Mouse (Mus musculus) CH12.LX (cell line): ENCODE results near the gene Ing4.
A peak's percentile ranks its signal among the peaks of the same experiment; 100 is the strongest.

Experiments
- CTCF ChIP-seq, 2 experiments: IDR thresholded peaks in 1 of 2; conservative IDR thresholded peaks in 1 of 2; 2 replicates each; pipeline ENCODE4 v1.5.1; 2011 to 2012; ENCODE audit warnings: low read depth in 2 of 2, low read length in 2 of 2, improper control_type of control experiment in 1 of 2, inconsistent platforms in 1 of 2, mild to moderate bottlenecking in 1 of 2, moderate library complexity in 1 of 2
- EP300 ChIP-seq: IDR thresholded peaks from 2 replicates; pipeline ENCODE4 v1.6.1; 2011; ENCODE audit warnings: low read length, improper control_type of control experiment
- JUN ChIP-seq: IDR thresholded peaks from 2 replicates; pipeline ENCODE4 v1.6.1; 2011; ENCODE audit warnings: low read depth, mild to moderate bottlenecking, low read length, improper control_type of control experiment, moderate library complexity; ENCODE audit not compliant: insufficient read depth
- JUND ChIP-seq: conservative IDR thresholded peaks from 2 replicates; pipeline ENCODE4 v1.6.1; 2011; ENCODE audit warnings: low read depth, low read length, improper control_type of control experiment
- MAX ChIP-seq: IDR thresholded peaks from 2 replicates; pipeline ENCODE4 v1.6.1; 2011; ENCODE audit warnings: low read length, improper control_type of control experiment
- POLR2A ChIP-seq: IDR thresholded peaks from 2 replicates; pipeline ENCODE4 v1.6.1; 2011; ENCODE audit warnings: low read depth, mild to moderate bottlenecking, improper control_type of control experiment, low read length
- SIN3A ChIP-seq: IDR thresholded peaks from 2 replicates; pipeline ENCODE4 v1.6.1; 2012; ENCODE audit warnings: low read length, improper control_type of control experiment, inconsistent platforms
- USF1 ChIP-seq: IDR thresholded peaks from 2 replicates; pipeline ENCODE4 v1.6.1; 2014; ENCODE audit warnings: low read depth, mild to moderate bottlenecking, inconsistent platforms, low read length, improper control_type of control experiment

DNA sequence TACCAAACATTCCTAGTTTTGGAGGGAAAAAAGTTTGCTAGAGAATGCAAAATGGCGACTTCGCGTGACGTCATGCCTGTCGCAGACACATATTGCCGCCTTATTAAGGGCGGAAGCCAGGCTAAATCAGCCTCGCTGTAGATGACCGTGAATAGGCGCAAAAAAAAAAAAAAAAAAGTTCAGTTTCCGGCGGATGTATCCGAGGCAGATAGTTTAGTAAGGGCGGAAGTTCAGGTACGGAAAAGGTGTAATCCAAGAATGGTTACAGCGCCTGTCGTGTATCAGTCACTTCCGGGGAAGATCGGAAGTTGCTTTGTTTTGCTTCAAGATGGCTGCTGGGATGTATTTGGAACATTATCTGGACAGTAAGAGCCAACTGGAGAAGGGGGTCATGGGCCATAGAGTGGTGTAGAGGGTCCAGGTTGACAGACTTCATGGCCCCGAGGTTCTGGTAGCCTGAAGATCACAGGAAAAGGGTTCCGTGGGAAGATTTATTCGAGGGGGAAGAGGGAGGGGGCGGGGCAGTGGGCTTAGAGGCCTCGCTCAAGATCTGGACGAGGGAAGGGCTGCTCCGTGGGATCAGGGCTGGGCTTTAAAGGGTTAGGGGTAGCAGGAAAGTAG lies at the start of gene Ing4:
- no peak for TF ChIP-seq CTCF (conservative IDR thresholded peaks at IDR 0.05 in 1 of 2, IDR thresholded peaks at IDR 0.05 in 1 of 2; ENCODE audit: low read depth in 2 of 2, low read length in 2 of 2)
- no peak for TF ChIP-seq USF1
- TF ChIP-seq SIN3A: peak; percentile 96
- peak; percentile 89 for TF ChIP-seq JUND
- no peak for TF ChIP-seq EP300
- TF ChIP-seq POLR2A: peak; percentile 52
- peak; percentile 23; the same call in 1 of the 2 replicates for TF ChIP-seq MAX
- TF ChIP-seq JUN: peak; percentile 84
